Mouse (Mus musculus) liver, adult (tissue): ENCODE measurements around the gene Arhgef19.

Experiments used
- GATA4 ChIP-seq: IDR thresholded peaks from 2 replicates; pipeline ENCODE4 v1.6.1; 2014; ENCODE audit warnings: mild to moderate bottlenecking, low read length; ENCODE audit not compliant: insufficient replicate concordance

The Arhgef19 gene

GRCm38 (mm10) chr4:141239388-141240125 is at the start of gene Arhgef19:
TSS of gene Arhgef19 (plus strand) at chr4:141239499.
- no peak for TF ChIP-seq GATA4

- TF ChIP-seq GATA4, result no peak
These were observed 48.0 kb upstream of the Arhgef19 start for GRCm38 (mm10) chr4:141191294-141191693.

- TF ChIP-seq GATA4, result no peak
These were observed 44.7 kb upstream of the Arhgef19 start for GRCm38 (mm10) chr4:141194553-141194952.

GRCm38 (mm10) chr4:141196981-141197685 is 42.2 kb upstream of the Arhgef19 start:
- TF ChIP-seq GATA4, result no peak

GRCm38 (mm10) chr4:141197686-141198035 is 41.6 kb upstream of the Arhgef19 start:
- no peak for TF ChIP-seq GATA4

- no peak for TF ChIP-seq GATA4
These were observed 38.4 kb upstream of the Arhgef19 start for GRCm38 (mm10) chr4:141200906-141201305.

- no peak for TF ChIP-seq GATA4
These were observed 37.1 kb upstream of the Arhgef19 start for GRCm38 (mm10) chr4:141202192-141202591.

- TF ChIP-seq GATA4, result no peak
These were observed 34.7 kb upstream of the Arhgef19 start for GRCm38 (mm10) chr4:141204580-141205061.

GRCm38 (mm10) chr4:141207081-141207480 is 32.2 kb upstream of the Arhgef19 start:
- TF ChIP-seq GATA4, result no peak

GRCm38 (mm10) chr4:141210524-141211219 is 28.6 kb upstream of the Arhgef19 start:
- TF ChIP-seq GATA4, result no peak

- no peak for TF ChIP-seq GATA4
These were observed 27.7 kb upstream of the Arhgef19 start for GRCm38 (mm10) chr4:141211646-141212045.

- TF ChIP-seq GATA4, result no peak
These were observed 26.4 kb upstream of the Arhgef19 start for GRCm38 (mm10) chr4:141212892-141213291.

- TF ChIP-seq GATA4, result no peak
These were observed 26.0 kb upstream of the Arhgef19 start for GRCm38 (mm10) chr4:141213342-141213741.

GRCm38 (mm10) chr4:141213770-141214336 is 25.4 kb upstream of the Arhgef19 start, which contains the start of gene Rsg1:
TSS of gene Rsg1 (plus strand) at chr4:141213956.
- TF ChIP-seq GATA4, result no peak

GRCm38 (mm10) chr4:141214337-141214851 is 24.9 kb upstream of the Arhgef19 start:
- TF ChIP-seq GATA4, result no peak
